Mouse (Mus musculus): ENCODE data around the gene Ahcyl2. TPM values are rescaled to one million over a fixed set of nuclear protein-coding genes. Genes with fewer than 3 reads are reported as not detected.
A peak's percentile ranks its signal among the peaks of the same experiment; 100 is the strongest.

Gene Ahcyl2
- polyA plus RNA-seq, 1 experiment from 2014 or later = 2.0 TPM

GRCm38 (mm10) chr6:29827291-29828242 lies 59.8 kb downstream of the Ahcyl2 start:
- Histone ChIP-seq H3K4me1 (ENCODE audit: insufficient read depth) (no peaks in the 10 kb centered on the region), H3K4me3 (ENCODE audit: low read depth, low read length) (no peak overlapping the region), H3K27ac (ENCODE audit: low read depth) (no peak overlapping the region), H3K9me3 (ENCODE audit: low read length) (no peaks in the 10 kb centered on the region), H3K9ac (replicated peaks) (no peak overlapping the region), H3K36me3 (replicated peaks; ENCODE audit: insufficient read depth, low read length) (no peaks in the 10 kb centered on the region), H3K4me2 (ENCODE audit: low read depth, low read length) (no peak overlapping the region), H3K27me3 (ENCODE audit: insufficient read depth, low read length) (no peaks in the 10 kb centered on the region)
- ATAC-seq = no peak
- 73% methylated on average over 5 of the region's 5 CpGs for WGBS (ENCODE audit: insufficient replicate concordance)
- no peak for DNase-seq
- no peak for TF ChIP-seq CTCF (IDR thresholded peaks at IDR 0.05; ENCODE audit: low read depth)
- no peak for TF ChIP-seq EP300 (IDR thresholded peaks at IDR 0.05; ENCODE audit: low read depth)

DNA sequence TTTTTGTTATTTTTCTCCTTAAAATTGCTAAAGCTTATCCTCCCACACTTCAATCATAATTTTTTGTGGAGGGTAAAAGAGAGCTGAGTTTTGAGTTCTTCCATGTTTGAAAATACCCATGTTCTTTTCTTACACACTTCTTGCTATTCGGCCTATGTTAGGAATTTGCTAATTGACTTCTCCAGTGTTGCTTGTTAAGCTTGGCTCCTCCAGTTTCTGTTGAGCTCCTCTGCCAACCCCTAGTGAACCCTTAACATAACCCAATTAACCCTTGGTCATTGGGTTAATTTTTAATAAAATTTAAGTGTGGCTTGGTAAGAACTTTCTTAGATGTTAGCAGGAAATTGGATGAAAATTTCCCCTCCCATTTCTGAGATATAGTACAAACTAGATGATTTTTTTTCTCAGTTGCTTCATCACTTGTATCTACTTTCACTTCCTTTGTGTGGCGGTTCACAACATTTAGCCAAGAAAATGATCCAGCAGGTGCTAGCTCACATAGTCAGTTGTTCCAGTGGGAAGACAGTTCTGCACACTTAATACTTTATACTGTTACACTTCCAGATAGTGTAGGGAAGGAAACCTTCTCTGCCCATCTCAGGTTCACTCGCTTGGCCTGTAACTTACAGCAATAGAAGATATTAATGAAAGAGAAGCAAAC lies 60.9 kb downstream of the Ahcyl2 start:
- H3K4me1 ChIP-seq (ENCODE audit: insufficient read depth) = no peaks in the 10 kb centered on the region
- H3K27ac ChIP-seq (ENCODE audit: low read depth) = no peak overlapping the region
- H3K27me3 ChIP-seq (ENCODE audit: insufficient read depth, low read length) = no peaks in the 10 kb centered on the region
- TF ChIP-seq CTCF (IDR thresholded peaks at IDR 0.05; ENCODE audit: low read depth) = no peak
- no peak for TF ChIP-seq EP300 (IDR thresholded peaks at IDR 0.05; ENCODE audit: low read depth)
- no peak for DNase-seq
- no peaks in the 10 kb centered on the region for H3K9me3 ChIP-seq (ENCODE audit: low read length)
- 73% methylated on average over 3 of the region's 3 CpGs for WGBS (ENCODE audit: insufficient replicate concordance)
- H3K9ac ChIP-seq (replicated peaks) = no peak overlapping the region
- no peak overlapping the region for H3K4me3 ChIP-seq (ENCODE audit: low read depth, low read length)
- no peak for ATAC-seq
- no peak overlapping the region for H3K4me2 ChIP-seq (ENCODE audit: low read depth, low read length)
- no peaks in the 10 kb centered on the region for H3K36me3 ChIP-seq (replicated peaks; ENCODE audit: insufficient read depth, low read length)

DNA sequence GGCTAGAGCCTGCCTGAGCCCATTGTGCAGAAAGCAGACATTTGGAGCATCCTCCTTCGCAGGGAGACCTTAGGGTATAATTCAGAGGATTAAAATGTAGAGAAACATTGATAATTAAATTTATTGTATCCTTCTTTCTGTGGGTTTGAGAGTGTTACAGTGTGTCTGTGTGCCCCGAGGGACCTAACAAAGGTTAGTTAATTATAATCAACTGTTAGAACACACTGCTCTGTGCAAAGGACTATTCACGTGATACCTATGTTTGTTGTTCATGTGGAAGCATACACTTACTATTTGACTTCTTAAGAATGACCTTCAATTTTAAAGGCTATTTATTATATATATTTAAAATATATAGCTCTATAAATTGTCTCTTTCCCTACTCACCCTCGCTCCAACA lies 64.5 kb downstream of the Ahcyl2 start:
- Histone ChIP-seq H3K9me3 (ENCODE audit: low read length) (no peaks in the 10 kb centered on the region), H3K27ac (ENCODE audit: low read depth) (no peak overlapping the region), H3K27me3 (ENCODE audit: insufficient read depth, low read length) (no peaks in the 10 kb centered on the region), H3K4me3 (ENCODE audit: low read depth, low read length) (no peak overlapping the region), H3K4me2 (ENCODE audit: low read depth, low read length) (no peak overlapping the region), H3K9ac (replicated peaks) (no peak overlapping the region), H3K4me1 (ENCODE audit: insufficient read depth) (no peaks in the 10 kb centered on the region), H3K36me3 (replicated peaks; ENCODE audit: insufficient read depth, low read length) (no peaks in the 10 kb centered on the region)
- TF ChIP-seq CTCF (IDR thresholded peaks at IDR 0.05; ENCODE audit: low read depth) (no peak), EP300 (IDR thresholded peaks at IDR 0.05; ENCODE audit: low read depth) (no peak)
- no peak for ATAC-seq
- WGBS (ENCODE audit: insufficient replicate concordance) = 77% methylated on average over 4 of the region's 4 CpGs
- DNase-seq = no peak

DNA sequence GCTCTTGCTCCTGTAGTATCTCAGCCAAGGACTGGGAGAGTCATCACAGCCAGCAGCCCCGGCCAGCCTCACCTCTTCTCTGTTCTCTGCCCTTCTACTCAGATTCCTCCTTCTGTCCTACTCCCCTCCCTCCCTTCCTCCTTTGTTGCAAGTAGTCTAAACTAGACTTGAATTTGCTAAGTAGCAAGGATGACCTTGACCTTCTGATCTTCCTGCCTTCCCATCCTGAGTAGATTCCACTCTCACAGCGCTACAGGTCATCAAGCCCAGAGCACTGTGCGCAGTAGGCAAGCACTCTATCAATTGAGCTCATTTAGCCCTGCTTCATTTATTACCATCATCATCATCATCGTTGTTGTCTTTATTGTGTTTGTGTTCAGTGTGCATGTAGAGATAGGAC lies 65.3 kb downstream of the Ahcyl2 start:
- H3K4me3 ChIP-seq (ENCODE audit: low read depth, low read length) = no peak overlapping the region

DNA sequence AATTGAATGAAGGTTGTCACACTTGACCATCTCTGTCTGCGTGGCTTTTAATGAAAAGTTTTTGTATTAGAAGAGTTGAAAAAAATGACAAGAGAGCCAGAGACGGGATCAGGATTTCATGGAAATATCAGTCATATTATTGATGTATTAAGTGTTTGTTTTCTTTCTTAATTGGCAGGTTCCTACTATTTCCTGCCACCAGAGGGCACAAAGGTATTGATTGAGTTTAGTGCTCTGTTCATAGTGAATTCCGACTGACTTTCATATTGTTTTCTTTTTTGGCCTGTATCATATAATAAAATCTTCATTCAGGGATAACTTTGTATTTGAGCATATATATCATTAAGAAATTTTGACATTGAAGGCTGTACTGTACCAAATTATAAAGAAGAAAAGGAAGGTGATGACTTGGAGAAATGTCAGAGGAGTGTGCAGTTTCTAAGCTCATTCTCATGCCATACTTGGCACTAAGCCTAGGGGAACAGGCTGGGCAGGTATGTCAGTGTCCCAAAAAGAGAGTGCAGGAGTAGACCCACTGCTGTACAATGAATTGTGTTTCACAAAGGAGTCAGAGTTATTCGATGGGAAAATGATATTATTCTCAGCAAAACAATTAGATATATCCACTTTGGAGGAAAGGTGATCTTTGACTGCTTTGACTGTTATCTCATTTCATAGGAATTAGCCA lies 65.9 kb downstream of the Ahcyl2 start:
- H3K4me2 ChIP-seq (ENCODE audit: low read depth, low read length) = no peak overlapping the region
- DNase-seq (no peak), ATAC-seq (no peak)
- no peaks in the 10 kb centered on the region for H3K9me3 ChIP-seq (ENCODE audit: low read length)
- H3K27ac ChIP-seq (ENCODE audit: low read depth) = no peak overlapping the region
- H3K27me3 ChIP-seq (ENCODE audit: insufficient read depth, low read length) = no peaks in the 10 kb centered on the region
- TF ChIP-seq CTCF (IDR thresholded peaks at IDR 0.05; ENCODE audit: low read depth) = peak; percentile 67
- no peak for TF ChIP-seq EP300 (IDR thresholded peaks at IDR 0.05; ENCODE audit: low read depth)
- no peaks in the 10 kb centered on the region for H3K4me1 ChIP-seq (ENCODE audit: insufficient read depth)
- no peak overlapping the region for H3K4me3 ChIP-seq (ENCODE audit: low read depth, low read length)
- no peaks in the 10 kb centered on the region for H3K36me3 ChIP-seq (replicated peaks; ENCODE audit: insufficient read depth, low read length)
- no peak overlapping the region for H3K9ac ChIP-seq (replicated peaks)
- 60% methylated on average over 4 of the region's 4 CpGs for WGBS (ENCODE audit: insufficient replicate concordance)

More for the DNA sequence above, 65.3 kb downstream of the Ahcyl2 start:
- DNase-seq (no peak), ATAC-seq (no peak)
- Histone ChIP-seq H3K4me1 (ENCODE audit: insufficient read depth) (no peaks in the 10 kb centered on the region), H3K27ac (ENCODE audit: low read depth) (no peak overlapping the region), H3K4me2 (ENCODE audit: low read depth, low read length) (no peak overlapping the region), H3K36me3 (replicated peaks; ENCODE audit: insufficient read depth, low read length) (no peaks in the 10 kb centered on the region), H3K9ac (replicated peaks) (no peak overlapping the region), H3K9me3 (ENCODE audit: low read length) (no peaks in the 10 kb centered on the region), H3K27me3 (ENCODE audit: insufficient read depth, low read length) (no peaks in the 10 kb centered on the region)
- WGBS (ENCODE audit: insufficient replicate concordance) = 73% methylated on average over 4 of the region's 4 CpGs
- TF ChIP-seq EP300 (IDR thresholded peaks at IDR 0.05; ENCODE audit: low read depth) (no peak), CTCF (IDR thresholded peaks at IDR 0.05; ENCODE audit: low read depth) (no peak)
